Mouse (Mus musculus) liver, postnatal 0 days (tissue): ENCODE results near the gene Poc5. TPM values are rescaled to one million over a fixed set of nuclear protein-coding genes. Genes with fewer than 3 reads are reported as not detected.
A peak's percentile ranks its signal among the peaks of the same experiment; 100 is the strongest.

ENCODE experiments used
- ATAC-seq: fragments of 200-750 bp; cut with Nextera tagmentation; 2 replicates; pipeline ENCODE4 v1.8.0; 2017; ENCODE audit warnings: mild to moderate bottlenecking, moderate library complexity
- DNase-seq: peaks from one replicate; pipeline ENCODE4 v3.0.0-alpha.2; 2016
- H3K27ac ChIP-seq: fragments of 300-500 bp; sonication (generic); 2 replicates; pipeline ENCODE4 v1.5.1; 2014; ENCODE audit warnings: antibody characterized with exemption, moderate library complexity, mild to moderate bottlenecking, low read depth
- H3K27me3 ChIP-seq: fragments of 300-500 bp; sonication (generic); 2 replicates; pipeline ENCODE4 v1.6.1; 2014; ENCODE audit warnings: low read length, control low read depth, mixed read lengths; ENCODE audit not compliant: insufficient read depth
- H3K36me3 ChIP-seq: fragments of 300-500 bp; sonication (generic); replicated peaks from 2 replicates; pipeline ENCODE4 v1.6.1; 2014; ENCODE audit warnings: mild to moderate bottlenecking, control low read depth, low read length, moderate library complexity, mixed read lengths; ENCODE audit not compliant: insufficient read depth
- H3K4me1 ChIP-seq: fragments of 300-500 bp; sonication (generic); 2 replicates; pipeline ENCODE4 v1.6.1; 2014; ENCODE audit warnings: antibody characterized with exemption, mild to moderate bottlenecking, control low read depth; ENCODE audit not compliant: insufficient read depth
- H3K4me2 ChIP-seq: fragments of 300-500 bp; sonication (generic); 2 replicates; pipeline ENCODE4 v1.6.1; 2014; ENCODE audit warnings: low read depth, mild to moderate bottlenecking, low read length, moderate library complexity, mixed read lengths
- H3K4me3 ChIP-seq: fragments of 300-500 bp; sonication (generic); 2 replicates; pipeline ENCODE4 v1.5.1; 2014; ENCODE audit warnings: low read depth, low read length
- H3K9ac ChIP-seq: fragments of 300-500 bp; sonication (generic); replicated peaks from 2 replicates; pipeline ENCODE4 v1.6.1; 2014; ENCODE audit warnings: mild to moderate bottlenecking, moderate library complexity
- H3K9me3 ChIP-seq: fragments of 300-500 bp; sonication (generic); 2 replicates; pipeline ENCODE4 v1.6.1; 2016; ENCODE audit warnings: mild to moderate bottlenecking, control low read depth, low read length, mixed read lengths
- CTCF ChIP-seq: sonication (generic); IDR thresholded peaks from 2 replicates; pipeline ENCODE4 v1.5.1; 2016; ENCODE audit warnings: antibody characterized with exemption, low read depth
- EP300 ChIP-seq: IDR thresholded peaks from 2 replicates; pipeline ENCODE4 v1.6.1; 2016; ENCODE audit warnings: antibody characterized with exemption, low read depth, mild to moderate bottlenecking
- WGBS: fragments of 180-500 bp; shearing (Covaris S2); extraction: QIAGEN DNeasy Blood & Tissue Kit; methylation state at CpG from one replicate; pipeline ENCODE4 v1.1.7; 2014; ENCODE audit not compliant: insufficient replicate concordance; 5-methylcytosine and 5-hydroxymethylcytosine counted together
- polyA plus RNA-seq: library from polyadenylated mRNA; unstranded; fragments of >200 nt; fragmentation: Nextera tagmentation; extraction: Ambion mirVana; gene quantifications from 2 replicates; pipeline ENCODE4 v1.2.1, GENCODE M21; 2015

The Poc5 gene
- polyA plus RNA-seq, 1 experiment from 2014 or later = 4.2 TPM

GRCm38 (mm10) chr13:96375519-96375918 lies 12.6 kb upstream of the Poc5 start:
- no peaks in the 10 kb centered on the region for H3K9me3 ChIP-seq
- DNase-seq = no peak
- TF ChIP-seq EP300 (no peak), CTCF (peak; percentile 37)

GRCm38 (mm10) chr13:96376871-96377270 lies 11.2 kb upstream of the Poc5 start:
- Histone ChIP-seq H3K27ac (no peak overlapping the region), H3K36me3 (no peaks in the 10 kb centered on the region), H3K4me2 (no peak overlapping the region), H3K9me3 (no peaks in the 10 kb centered on the region), H3K9ac (no peak overlapping the region), H3K4me1 (no peaks in the 10 kb centered on the region), H3K4me3 (no peak overlapping the region), H3K27me3 (no peaks in the 10 kb centered on the region)
- 92% methylated on average over 18 of the region's 18 CpGs for WGBS
- TF ChIP-seq CTCF (no peak), EP300 (no peak)
- no peak for DNase-seq
- no peak for ATAC-seq

More at GRCm38 (mm10) chr13:96375519-96375918, 12.6 kb upstream of the Poc5 start:
- Histone ChIP-seq H3K4me1 (no peaks in the 10 kb centered on the region), H3K4me2 (no peak overlapping the region), H3K27me3 (no peaks in the 10 kb centered on the region), H3K36me3 (no peaks in the 10 kb centered on the region), H3K4me3 (no peak overlapping the region), H3K27ac (no peak overlapping the region), H3K9ac (no peak overlapping the region)
- WGBS = 4% methylated on average over 2 of the region's 2 CpGs
- ATAC-seq = no peak

GRCm38 (mm10) chr13:96377883-96378282 lies 10.2 kb upstream of the Poc5 start:
- Histone ChIP-seq H3K9me3 (no peaks in the 10 kb centered on the region), H3K4me2 (no peak overlapping the region), H3K9ac (no peak overlapping the region), H3K36me3 (no peaks in the 10 kb centered on the region), H3K4me1 (no peaks in the 10 kb centered on the region), H3K27ac (no peak overlapping the region), H3K4me3 (no peak overlapping the region), H3K27me3 (no peaks in the 10 kb centered on the region)
- no peak for DNase-seq
- ATAC-seq = no peak
- TF ChIP-seq CTCF (no peak), EP300 (no peak)
- 32% methylated on average over 4 of the region's 4 CpGs for WGBS

- Histone ChIP-seq H3K27me3 (no peaks in the 10 kb centered on the region), H3K4me3 (peak overlapping the region; percentile 79), H3K9ac (peak overlapping the region; percentile 80), H3K4me2 (peak overlapping the region; percentile 83), H3K36me3 (peaks cover 37% of the 10 kb centered on the region), H3K4me1 (peaks cover 7% of the 10 kb centered on the region; the same call in 1 of the 2 replicates), H3K27ac (no peak overlapping the region), H3K9me3 (no peaks in the 10 kb centered on the region)
- TF ChIP-seq CTCF = no peak
- no peak for TF ChIP-seq EP300
- DNase-seq (no peak), ATAC-seq (no peak)
- WGBS = 32% methylated on average over 2 of the region's 2 CpGs
These were observed 1.2 kb downstream of the Poc5 start for GRCm38 (mm10) chr13:96389301-96389700.

GRCm38 (mm10) chr13:96401251-96401650 lies 13.2 kb downstream of the Poc5 start:
- Histone ChIP-seq H3K9ac (no peak overlapping the region), H3K27ac (no peak overlapping the region), H3K9me3 (no peaks in the 10 kb centered on the region), H3K27me3 (no peaks in the 10 kb centered on the region), H3K4me2 (no peak overlapping the region), H3K4me3 (no peak overlapping the region), H3K4me1 (no peaks in the 10 kb centered on the region), H3K36me3 (peaks cover 84% of the 10 kb centered on the region)
- WGBS = 95% methylated on average over 5 of the region's 5 CpGs
- ATAC-seq (no peak), DNase-seq (no peak)
- TF ChIP-seq EP300 = no peak
- no peak for TF ChIP-seq CTCF

GRCm38 (mm10) chr13:96405518-96405917 lies 17.4 kb downstream of the Poc5 start:
- no peak overlapping the region for H3K9ac ChIP-seq
- ATAC-seq = no peak
- no peaks in the 10 kb centered on the region for H3K9me3 ChIP-seq
- H3K27me3 ChIP-seq = no peaks in the 10 kb centered on the region
- H3K27ac ChIP-seq = no peak overlapping the region
- H3K4me3 ChIP-seq = no peak overlapping the region
- H3K36me3 ChIP-seq = peaks cover 65% of the 10 kb centered on the region
- DNase-seq = no peak
- H3K4me1 ChIP-seq = no peaks in the 10 kb centered on the region
- WGBS = 89% methylated on average over 2 of the region's 2 CpGs
- no peak for TF ChIP-seq EP300
- TF ChIP-seq CTCF = no peak
- H3K4me2 ChIP-seq = no peak overlapping the region

GRCm38 (mm10) chr13:96407040-96407439 lies 18.9 kb downstream of the Poc5 start:
- DNase-seq = peak; percentile 33
- Histone ChIP-seq H3K4me3 (no peak overlapping the region), H3K9ac (no peak overlapping the region), H3K27me3 (no peaks in the 10 kb centered on the region), H3K9me3 (no peaks in the 10 kb centered on the region), H3K36me3 (peaks cover 63% of the 10 kb centered on the region), H3K4me1 (no peaks in the 10 kb centered on the region), H3K27ac (no peak overlapping the region), H3K4me2 (no peak overlapping the region)
- no peak for ATAC-seq
- TF ChIP-seq CTCF = peak; percentile 70
- TF ChIP-seq EP300 = no peak
- WGBS = 69% methylated on average over 4 of the region's 4 CpGs
